Mouse (Mus musculus): ENCODE data around the gene Erf.
"Not testable (repeated sequence)": the region's sequence is repeated elsewhere in the genome, so short reads cannot be mapped to it uniquely, and the experiment has no call there.

Gene Erf

GRCm38 (mm10) chr7:25266180-25266962 lies 15.8 kb upstream of the Erf start:
- no peak for DNase-seq

- DNase-seq: not testable (repeated sequence)
Measured at GRCm38 (mm10) chr7:25265743-25266142, 15.2 kb upstream of the Erf start.

DNA sequence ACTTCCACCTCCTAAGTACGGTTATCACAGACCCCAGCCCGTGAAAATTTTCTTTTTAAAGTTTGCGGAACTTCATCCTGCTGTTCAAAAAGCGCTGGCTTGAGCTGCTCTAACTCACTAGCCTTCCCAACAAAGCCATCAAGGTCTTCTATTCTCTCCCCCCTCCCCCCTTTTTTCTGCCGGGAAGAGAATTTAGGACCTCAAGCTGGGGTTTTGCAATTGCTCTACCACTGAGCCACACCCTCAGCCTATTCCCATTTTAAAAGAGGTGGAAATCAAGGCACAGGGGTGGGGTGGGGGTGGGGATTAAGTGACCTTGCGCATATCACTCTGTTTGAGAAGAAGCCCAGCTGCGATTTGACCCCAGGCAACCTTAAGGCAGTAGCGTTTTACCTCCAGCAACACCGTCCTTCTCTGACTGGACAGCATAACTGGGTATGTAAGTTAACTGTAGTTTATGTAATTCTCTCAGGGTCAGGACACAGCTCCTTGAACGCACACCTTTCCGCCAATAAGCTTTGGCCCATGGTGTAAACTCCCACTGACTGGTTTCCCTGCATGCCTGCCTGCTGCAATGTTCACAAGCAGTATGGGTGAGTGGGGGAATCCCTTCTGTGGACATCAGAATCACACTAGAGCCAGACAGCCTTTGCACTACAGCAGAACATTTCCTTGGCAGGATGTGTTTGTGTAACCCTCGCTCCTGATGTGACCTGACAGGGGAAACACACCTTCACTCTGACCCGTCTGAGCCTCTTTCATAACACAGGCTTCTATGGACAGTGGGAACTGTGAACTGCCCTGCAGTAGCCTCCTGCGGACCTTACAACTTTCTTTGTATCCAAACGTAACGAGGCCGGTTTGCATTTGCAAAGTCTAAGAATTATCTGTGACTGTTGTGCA lies 13.7 kb upstream of the Erf start:
- no peak for DNase-seq

DNA sequence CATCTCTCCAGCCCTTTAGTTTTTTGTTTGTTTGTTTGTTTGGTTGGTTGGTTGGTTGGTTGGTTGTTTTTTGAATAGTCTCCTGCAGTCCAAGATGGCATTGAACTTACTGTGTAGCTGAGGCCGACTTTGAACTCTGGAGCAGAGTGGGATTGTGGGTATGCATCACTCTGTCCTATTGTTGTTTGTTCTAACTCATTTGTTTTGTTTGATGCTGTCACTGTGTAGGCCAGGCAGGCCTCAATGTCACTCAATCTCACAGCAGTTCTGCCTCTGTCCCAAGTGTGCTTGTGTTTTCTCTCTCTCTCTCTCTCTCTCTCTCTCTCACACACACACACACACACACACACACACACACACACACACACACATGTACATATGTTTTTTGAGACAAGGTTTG lies 11.3 kb upstream of the Erf start:
- no peak for DNase-seq

DNA sequence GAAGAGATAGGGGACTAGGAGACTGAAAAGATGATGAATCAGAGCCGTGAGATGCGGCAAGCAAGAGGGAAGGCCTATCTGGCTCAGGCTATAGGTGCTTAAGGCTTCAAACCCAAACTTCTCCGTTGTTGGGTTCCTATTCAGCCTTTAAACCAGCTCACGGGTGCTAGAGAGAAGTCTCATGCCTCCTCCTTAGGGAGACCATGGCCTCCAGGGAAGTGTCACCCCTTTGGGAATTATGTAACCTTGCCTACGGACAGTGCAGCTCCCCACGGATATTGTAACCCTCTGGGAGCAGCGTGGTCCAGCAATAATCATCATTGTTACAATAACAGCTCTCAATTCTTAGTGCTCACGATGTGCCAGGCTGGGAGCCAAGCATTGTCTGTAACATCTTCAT lies 1.3 kb upstream of the Erf start:
- no peak for DNase-seq

DNA sequence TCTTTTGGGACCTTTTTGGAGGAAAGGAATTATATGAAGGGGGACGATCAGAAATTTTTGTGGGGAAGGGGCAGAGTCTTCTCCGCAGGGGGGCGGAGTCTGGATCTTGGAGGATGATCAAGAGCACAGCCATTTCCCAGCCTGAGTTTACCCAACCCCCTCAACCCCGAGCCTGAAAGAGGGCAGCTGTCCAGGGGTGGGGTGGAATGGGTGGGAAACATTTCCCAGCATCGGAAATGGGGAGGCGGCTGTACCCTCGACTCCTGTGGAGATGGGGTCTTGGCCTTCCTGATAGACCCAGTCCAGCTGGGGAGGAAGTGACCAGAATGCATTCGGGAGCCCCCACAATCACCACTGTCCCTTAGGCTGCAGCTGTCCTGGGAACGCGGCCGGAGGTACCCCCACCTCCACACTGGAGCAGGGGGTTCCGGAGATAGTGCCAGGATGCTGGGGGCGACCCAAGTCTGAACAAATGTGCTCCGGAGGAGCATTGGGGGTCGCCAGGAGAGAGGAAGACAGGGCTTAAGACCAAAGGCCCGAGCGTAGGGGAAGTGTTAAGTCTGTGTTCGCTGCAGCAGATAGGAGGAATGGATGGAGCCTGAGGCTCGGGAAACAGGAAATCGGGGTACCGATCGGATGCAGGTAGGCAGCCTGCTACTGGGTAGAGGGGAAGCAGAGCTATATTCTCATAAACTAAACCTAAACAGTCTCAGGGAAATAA lies 670 bp upstream of the Erf start:
- peak; percentile 64 for DNase-seq

- DNase-seq: peak; percentile 85
Measured at GRCm38 (mm10) chr7:25249314-25250140, 1.0 kb downstream of the Erf start.

DNA sequence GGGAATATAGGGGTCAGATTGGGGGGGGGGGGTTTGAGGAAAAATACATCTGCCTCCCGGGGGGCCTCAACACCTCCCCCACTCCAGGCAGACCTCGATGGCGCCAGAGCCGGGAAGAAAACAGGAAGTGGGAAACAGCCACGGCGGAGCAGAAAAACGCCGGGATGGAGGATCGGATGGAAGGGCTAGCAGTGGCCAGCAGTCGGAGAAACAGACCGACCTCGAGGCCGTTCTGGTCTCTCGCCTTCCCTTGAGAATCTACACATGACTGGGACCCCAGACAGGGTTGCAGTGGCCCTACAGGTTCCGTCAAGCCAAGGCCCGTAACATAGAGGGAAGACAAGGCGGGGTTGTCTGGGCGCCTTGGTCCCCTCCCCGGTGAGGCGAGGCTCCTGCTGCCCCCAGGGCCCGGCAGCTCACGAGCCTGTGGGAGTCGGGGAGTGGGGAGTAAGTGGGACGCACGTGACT lies 1.7 kb downstream of the Erf start:
- no peak for DNase-seq

DNA sequence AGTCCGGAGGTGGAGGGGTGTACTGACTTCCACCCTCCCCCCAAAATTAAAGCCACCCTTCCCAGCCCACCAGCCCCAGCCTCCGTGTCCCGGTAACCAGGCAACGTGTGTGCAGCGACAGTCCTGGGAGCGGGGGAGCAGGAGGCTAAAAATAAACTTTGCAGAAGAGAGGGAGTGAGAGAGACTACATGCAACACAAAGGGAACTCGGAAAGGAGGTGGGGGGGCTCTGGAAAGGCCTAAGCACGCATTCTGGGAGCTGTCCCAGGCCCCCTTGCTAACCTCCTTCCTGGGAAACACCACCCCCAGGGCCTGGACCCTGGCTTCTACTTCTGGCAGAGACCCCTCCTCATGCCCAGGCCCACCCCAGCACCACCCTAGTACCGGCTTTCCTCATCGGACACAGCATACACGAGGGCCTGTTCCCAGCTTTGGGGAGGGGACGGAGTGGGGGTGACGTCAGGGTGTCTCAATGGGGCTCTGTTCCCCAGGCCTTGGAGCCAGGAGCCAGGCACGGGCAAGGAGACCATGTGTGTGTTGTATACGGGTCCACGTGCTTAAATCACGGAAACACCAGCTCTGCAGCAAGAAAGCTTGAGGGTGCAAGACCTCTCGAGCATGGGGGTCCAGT lies 2.4 kb downstream of the Erf start:
- DNase-seq: peak; percentile 44

- DNase-seq: no peak
Measured at GRCm38 (mm10) chr7:25247498-25247897, 3.1 kb downstream of the Erf start.

- DNase-seq: no peak
Measured at GRCm38 (mm10) chr7:25246759-25247137, 3.8 kb downstream of the Erf start.

- peak; percentile 39 for DNase-seq
Measured at GRCm38 (mm10) chr7:25246079-25246758, 4.3 kb downstream of the Erf start.

DNA sequence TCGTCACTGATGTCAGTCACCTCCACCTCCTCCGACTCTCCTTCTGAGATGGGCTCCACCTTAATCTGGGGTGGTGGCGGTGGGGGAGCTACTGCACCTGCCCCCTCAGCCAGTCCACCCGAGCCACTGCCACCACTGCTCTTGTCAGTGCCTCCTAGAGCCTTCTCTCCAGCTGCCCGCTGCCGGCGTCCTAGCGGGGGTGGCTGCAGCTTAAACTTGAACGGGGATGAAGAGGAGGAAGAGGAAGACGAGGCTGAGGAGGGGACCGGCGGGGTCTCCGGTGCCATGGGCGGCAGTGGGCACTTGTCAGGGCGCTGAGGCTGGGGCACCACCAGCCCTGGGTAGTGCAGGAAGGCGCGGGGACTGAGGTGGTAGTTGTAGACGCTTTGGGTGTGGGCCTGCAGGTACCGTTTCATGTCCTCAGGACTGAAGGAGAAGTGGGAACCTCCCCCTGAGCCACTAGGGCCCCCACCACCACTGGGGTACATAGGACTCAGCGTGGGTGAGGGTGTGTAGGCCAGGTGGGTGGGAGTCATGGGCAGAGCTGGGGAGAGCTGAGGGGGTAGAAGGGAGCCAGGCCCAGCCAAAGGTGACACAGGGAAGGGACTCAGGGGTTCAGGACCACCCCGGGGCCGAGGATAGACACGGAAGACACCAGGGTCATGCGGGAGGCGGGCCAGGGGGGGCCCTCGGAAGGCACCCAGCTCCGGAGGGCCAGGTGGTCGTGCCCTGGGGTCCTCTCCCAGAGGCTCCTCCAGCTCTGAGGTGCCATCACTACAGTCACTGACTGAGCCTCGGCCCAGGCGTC lies 5.8 kb downstream of the Erf start:
- DNase-seq: no peak

GRCm38 (mm10) chr7:25243361-25243760 lies 7.2 kb downstream of the Erf start:
- no peak for DNase-seq

DNA sequence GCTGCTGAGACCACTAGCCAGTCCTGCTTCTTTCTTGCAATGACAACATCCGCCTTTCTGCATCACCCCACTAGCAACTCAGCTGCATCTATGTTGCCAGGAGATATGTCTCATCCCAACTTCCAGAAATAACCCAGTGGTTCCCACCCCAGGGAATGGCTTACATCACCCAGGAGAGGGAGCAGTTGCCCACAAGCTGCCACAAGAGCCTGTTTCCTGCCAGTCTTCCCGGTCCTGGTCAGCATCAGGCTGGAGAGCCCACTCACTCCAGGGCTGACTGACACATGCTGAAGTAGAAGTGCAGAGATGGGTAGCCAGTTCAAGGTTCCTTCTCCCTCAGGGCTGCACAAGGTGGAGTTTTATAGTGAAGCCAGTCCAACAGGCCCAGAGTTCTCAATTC lies 9.5 kb downstream of the Erf start:
- no peak for DNase-seq

DNA sequence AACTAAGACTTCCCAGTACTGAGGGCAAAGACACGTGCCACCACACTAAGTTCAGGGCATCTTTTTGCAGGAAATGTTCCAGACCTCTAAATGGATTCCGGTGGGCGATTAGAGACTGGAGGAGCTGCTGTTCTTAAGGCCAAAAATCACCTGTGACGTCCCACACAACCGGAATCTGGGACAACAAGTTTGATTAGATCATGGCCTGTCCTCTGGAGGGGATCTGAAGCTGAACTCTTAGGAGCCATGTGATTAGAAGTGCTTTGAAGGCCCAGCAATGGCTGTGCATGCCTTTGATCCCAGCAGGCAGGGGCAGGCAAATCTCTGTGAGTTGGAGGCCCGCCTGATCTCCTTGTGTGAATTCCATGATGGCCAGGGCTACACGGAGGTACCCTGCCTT lies 9.9 kb downstream of the Erf start:
- no peak for DNase-seq

DNA sequence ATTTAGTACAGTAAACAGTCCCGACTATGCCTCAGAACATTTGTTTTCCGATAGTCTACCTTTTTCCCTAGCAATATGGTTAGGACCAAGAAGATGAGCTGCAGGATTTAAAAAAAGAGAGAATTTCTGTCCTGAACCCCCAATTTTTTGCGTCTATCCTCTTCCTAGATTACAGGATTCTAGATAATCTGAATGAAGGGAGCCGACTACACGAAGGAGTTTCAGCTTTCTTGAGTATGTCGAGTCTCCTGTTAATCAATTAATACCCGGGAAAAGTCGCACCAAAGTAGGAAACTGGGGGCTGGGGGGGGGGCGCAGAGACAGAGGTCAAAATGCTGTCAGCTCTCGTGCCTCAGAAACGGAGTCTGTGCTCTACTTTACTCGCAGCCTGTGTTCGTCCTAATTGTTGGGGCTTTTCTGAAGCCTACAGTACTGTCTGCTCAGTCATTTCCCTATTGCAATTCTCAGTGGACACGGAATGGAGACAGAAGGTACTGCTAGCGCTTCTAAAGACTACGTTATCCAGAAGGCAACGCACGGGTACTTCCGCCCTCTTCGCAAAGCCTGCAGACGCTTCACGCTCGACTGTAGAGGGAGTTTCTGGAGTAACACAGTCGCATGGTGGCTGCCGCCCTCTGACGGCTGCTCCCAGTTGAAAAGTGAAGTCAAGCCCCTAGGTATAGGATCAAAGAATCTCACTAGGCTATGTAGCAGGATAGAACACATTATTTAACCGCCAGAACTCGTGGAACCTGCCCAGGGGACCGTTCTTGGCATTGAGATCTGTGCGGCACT lies 11.5 kb downstream of the Erf start:
- peak; percentile 84 for DNase-seq

GRCm38 (mm10) chr7:25238015-25238706 lies 12.4 kb downstream of the Erf start:
- peak; percentile 89 for DNase-seq
